Mouse (Mus musculus) embryonic fibroblast, embryonic 13.5 days (primary cell): ENCODE measurements around the gene Hscb.

Experiments
- CTCF ChIP-seq: IDR thresholded peaks from 2 replicates; pipeline ENCODE4 v1.5.1; 2011; ENCODE audit warnings: mild to moderate bottlenecking, control low read depth, low read length, moderate library complexity, borderline replicate concordance; ENCODE audit not compliant: insufficient read depth
- POLR2A ChIP-seq: IDR thresholded peaks from 2 replicates; pipeline ENCODE4 v1.6.1; 2011; ENCODE audit warnings: low read depth, mild to moderate bottlenecking, control low read depth, low read length, moderate library complexity

DNA sequence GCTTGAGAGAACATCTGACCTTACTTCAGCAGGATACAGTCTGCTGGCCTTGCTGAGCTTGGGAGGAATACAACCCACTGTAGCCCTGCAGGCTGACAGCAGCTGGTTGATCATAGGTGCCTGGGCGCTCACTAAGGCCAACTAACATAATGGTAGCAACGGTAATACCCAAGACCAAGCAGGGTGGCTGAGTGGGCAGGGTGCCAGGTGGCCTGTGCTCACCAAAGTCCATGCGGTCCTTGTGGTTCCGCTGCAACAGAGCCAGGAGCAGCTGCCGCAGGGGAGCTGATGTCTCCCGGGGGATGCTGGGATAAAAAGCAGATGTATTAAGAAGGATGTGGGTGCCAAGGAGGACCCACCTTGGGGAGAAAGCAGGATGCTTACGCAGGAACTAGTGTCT, 45.2 kb downstream of the Hscb start:
- TF ChIP-seq CTCF, result no peak
- no peak for TF ChIP-seq POLR2A
